Mouse (Mus musculus): Measurements from ENCODE around the gene Zfp974.
"Not testable (repeated sequence)": the region's sequence is repeated elsewhere in the genome, so short reads cannot be mapped to it uniquely, and the experiment has no call there.

- TF ChIP-seq POLR2A (IDR thresholded peaks at IDR 0.05; ENCODE audit: borderline replicate concordance, insufficient read depth, low read length); CTCF (IDR thresholded peaks at IDR 0.05; ENCODE audit: borderline replicate concordance, insufficient read depth, low read depth, low read length): not testable (repeated sequence)
Observed at GRCm38 (mm10) chr7:27927041-27927440, 2.2 kb downstream of the Zfp974 start.
